Mouse (Mus musculus): ENCODE measurements at regions not wholly inside any gene's neighbourhood (a gene's known extent, or its start where the extent isn't known, plus 50 kb on each side); places are given as distances from the start of the nearest gene placed in this dataset.

- TF ChIP-seq CTCF (conservative IDR thresholded peaks at IDR 0.05 in 1 of 2, IDR thresholded peaks at IDR 0.05 in 1 of 2; ENCODE audit: low read depth in 2 of 2, low read length in 2 of 2), result peak; percentile 80 to 82
- TF ChIP-seq POLR2A (IDR thresholded peaks at IDR 0.05; ENCODE audit: low read depth, low read length), result no peak
- no peak for TF ChIP-seq HCFC1 (IDR thresholded peaks at IDR 0.05; ENCODE audit: low read depth, low read length)
- no peak for TF ChIP-seq EP300 (IDR thresholded peaks at IDR 0.05; ENCODE audit: low read length)
- TF ChIP-seq JUND (conservative IDR thresholded peaks at IDR 0.05; ENCODE audit: low read depth, low read length), result no peak
Measured at GRCm38 (mm10) chr15:37114119-37114518, 106.5 kb upstream of the Zfp706 start.
